Mouse (Mus musculus): ENCODE results near the gene Stk11.

The Stk11 gene

GRCm38 (mm10) chr10:80146568-80147011 is 31.0 kb downstream of the Stk11 start:
- peak overlapping the region; percentile 90 for H3K4me3 ChIP-seq (replicated peaks; ENCODE audit: low read length)
- TF ChIP-seq NANOG (IDR thresholded peaks at IDR 0.05; ENCODE audit: borderline replicate concordance, low read length) = no peak
- no peak for TF ChIP-seq POU5F1 (IDR thresholded peaks at IDR 0.05; ENCODE audit: borderline replicate concordance, low read length)
- TF ChIP-seq CTCF (conservative IDR thresholded peaks at IDR 0.05; ENCODE audit: low read length) = no peak
- no peaks in the 10 kb centered on the region for H3K9me3 ChIP-seq (ENCODE audit: low read length)
- peaks cover 65% of the 10 kb centered on the region for H3K4me1 ChIP-seq (replicated peaks; ENCODE audit: low read depth, low read length)
- peaks cover 57% of the 10 kb centered on the region for H3K36me3 ChIP-seq (ENCODE audit: insufficient read depth, low read length)
- H3K27me3 ChIP-seq (ENCODE audit: insufficient read depth, low read length) = no peaks in the 10 kb centered on the region

DNA sequence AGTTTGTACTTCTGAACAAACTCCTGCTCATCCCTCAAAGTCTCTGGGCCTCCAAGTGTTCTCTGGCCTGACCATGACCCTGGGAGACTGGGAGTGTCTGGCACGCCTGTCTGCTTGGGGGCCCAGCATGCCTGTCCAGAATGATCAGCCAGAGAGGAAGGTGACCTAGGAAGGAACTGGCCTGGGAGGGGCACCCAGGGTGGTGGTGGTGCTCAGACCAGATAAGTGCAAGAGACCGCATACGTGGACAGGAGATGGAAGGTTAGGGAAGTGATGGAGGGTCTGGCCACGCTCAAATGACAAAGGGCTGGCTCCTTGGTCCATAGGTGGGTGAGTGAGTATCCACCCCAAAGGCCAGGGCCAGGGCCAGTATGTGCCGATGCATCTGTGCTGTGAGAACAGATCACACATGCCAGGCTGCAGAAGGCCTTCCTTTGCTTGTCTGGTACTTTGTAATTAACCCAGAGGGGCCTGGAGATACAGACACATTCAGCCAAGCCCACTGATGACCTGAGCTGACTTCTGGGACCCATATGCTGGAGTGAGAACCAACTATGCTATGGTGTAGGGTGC is 31.6 kb downstream of the Stk11 start:
- H3K9me3 ChIP-seq (ENCODE audit: low read length) = no peaks in the 10 kb centered on the region
- H3K4me1 ChIP-seq (replicated peaks; ENCODE audit: low read depth, low read length) = peaks cover 68% of the 10 kb centered on the region
- TF ChIP-seq POU5F1 (IDR thresholded peaks at IDR 0.05; ENCODE audit: borderline replicate concordance, low read length) (no peak), CTCF (conservative IDR thresholded peaks at IDR 0.05; ENCODE audit: low read length) (no peak), NANOG (IDR thresholded peaks at IDR 0.05; ENCODE audit: borderline replicate concordance, low read length) (no peak)
- peak overlapping the region; percentile 90 for H3K4me3 ChIP-seq (replicated peaks; ENCODE audit: low read length)
- no peaks in the 10 kb centered on the region for H3K27me3 ChIP-seq (ENCODE audit: insufficient read depth, low read length)
- peaks cover 64% of the 10 kb centered on the region for H3K36me3 ChIP-seq (ENCODE audit: insufficient read depth, low read length)

DNA sequence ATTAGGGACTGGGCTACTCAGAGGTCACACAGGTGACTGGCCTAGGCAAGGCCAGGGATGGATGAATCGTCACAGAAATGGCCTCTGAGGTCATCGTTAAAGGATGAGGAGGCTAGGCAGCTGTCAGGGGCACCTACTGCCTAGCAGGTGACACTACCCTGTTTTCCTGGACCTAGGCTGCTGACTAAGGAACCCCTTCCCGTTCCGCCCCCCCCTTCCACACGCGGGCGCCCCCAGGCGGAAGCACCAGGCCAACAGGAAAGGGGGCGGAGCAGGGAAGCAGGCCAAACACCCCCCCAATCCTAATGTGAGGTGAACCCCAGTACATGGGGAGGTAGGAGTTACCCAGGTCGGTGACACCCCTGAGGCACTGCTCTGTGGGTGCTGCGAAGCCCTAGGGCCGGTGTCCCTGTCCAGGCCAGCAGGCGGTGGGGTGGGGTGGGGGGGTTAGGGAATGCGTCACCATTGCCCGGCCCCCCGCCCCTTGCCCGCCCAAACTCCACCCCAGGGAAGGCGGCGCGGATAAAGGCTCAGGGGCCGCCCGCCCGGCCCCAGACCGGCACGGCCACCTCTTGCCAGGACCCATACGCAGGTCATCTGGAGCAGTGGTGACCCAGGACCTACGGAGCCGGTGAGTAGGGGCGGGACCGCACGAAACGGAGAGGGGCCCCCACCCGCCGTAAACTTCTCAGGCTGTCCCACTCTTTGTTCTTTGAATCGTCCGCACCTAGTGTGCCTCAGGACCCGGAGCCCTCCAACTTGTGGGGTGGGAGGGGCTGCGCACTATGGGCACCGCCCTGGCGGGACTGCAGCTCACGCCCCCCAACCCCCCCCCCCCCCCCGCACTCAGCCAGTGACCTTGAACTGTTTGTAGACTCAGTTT is 32.4 kb downstream of the Stk11 start, which contains the start of gene Midn:
Gene Midn, plus strand, starts transcription at position 554 of the 883 bp plus-strand sequence.
- Histone ChIP-seq H3K4me1 (replicated peaks; ENCODE audit: low read depth, low read length) (peaks cover 71% of the 10 kb centered on the region), H3K4me3 (replicated peaks; ENCODE audit: low read length) (peak within 1 kb of the TSS; percentile 90), H3K9me3 (ENCODE audit: low read length) (no peaks in the 10 kb centered on the region), H3K36me3 (ENCODE audit: insufficient read depth, low read length) (peaks cover 68% of the 10 kb centered on the region), H3K27me3 (ENCODE audit: insufficient read depth, low read length) (no peaks in the 10 kb centered on the region)
- TF ChIP-seq NANOG (IDR thresholded peaks at IDR 0.05; ENCODE audit: borderline replicate concordance, low read length) (no peak), POU5F1 (IDR thresholded peaks at IDR 0.05; ENCODE audit: borderline replicate concordance, low read length) (no peak), CTCF (conservative IDR thresholded peaks at IDR 0.05; ENCODE audit: low read length) (peak; percentile 48)

GRCm38 (mm10) chr10:80148610-80149290 is 33.1 kb downstream of the Stk11 start:
- H3K9me3 ChIP-seq (ENCODE audit: low read length) = no peaks in the 10 kb centered on the region
- H3K4me3 ChIP-seq (replicated peaks; ENCODE audit: low read length) = peak overlapping the region; percentile 90
- H3K4me1 ChIP-seq (replicated peaks; ENCODE audit: low read depth, low read length) = peaks cover 71% of the 10 kb centered on the region
- no peak for TF ChIP-seq NANOG (IDR thresholded peaks at IDR 0.05; ENCODE audit: borderline replicate concordance, low read length)
- TF ChIP-seq CTCF (conservative IDR thresholded peaks at IDR 0.05; ENCODE audit: low read length) = no peak
- no peak for TF ChIP-seq POU5F1 (IDR thresholded peaks at IDR 0.05; ENCODE audit: borderline replicate concordance, low read length)
- H3K36me3 ChIP-seq (ENCODE audit: insufficient read depth, low read length) = peaks cover 68% of the 10 kb centered on the region
- no peaks in the 10 kb centered on the region for H3K27me3 ChIP-seq (ENCODE audit: insufficient read depth, low read length)

DNA sequence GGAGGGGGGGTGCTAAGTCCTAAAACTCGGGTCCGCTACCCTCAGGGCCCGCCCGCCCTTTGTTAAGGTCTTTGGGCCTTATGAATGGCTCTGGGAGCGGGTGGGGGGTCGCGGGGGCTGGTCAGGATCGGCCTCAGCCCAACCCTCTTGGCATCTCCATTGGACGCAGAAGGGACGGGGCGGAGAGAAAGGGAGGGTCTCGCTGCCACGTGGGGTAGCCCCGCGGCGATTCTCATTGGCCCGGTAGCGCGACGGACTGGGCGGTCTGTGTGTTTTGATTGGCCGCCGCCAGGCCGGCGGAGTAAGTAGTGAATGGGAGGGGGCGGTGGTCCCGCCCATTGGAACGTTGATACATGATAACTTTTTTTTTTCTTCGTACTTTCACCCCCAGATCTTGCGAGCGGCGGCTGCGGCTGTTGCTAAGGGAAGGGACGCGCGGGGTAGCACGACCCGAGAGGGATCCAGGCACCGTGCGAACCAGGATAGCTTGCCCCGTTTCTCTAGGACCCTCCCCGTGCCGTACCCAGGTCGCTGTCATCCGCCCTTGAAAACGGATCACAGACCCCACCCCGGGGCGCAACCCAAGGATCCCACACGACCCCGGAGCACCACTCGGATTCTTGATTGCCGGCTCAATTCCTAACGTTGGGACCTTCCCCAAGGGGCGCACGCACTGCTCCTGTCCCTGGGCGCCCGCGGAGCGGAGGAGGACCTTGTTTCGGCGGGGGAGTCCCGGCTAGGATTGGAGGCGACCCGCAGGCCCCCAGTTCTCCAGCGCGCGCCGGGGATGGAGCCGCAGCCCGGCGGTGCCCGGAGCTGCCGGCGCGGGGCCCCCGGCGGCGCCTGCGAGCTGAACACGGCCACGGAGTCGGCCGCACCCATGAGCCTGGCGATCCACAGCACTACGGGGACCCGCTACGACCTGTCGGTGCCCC is 34.0 kb downstream of the Stk11 start:
- no peaks in the 10 kb centered on the region for H3K27me3 ChIP-seq (ENCODE audit: insufficient read depth, low read length)
- TF ChIP-seq CTCF (conservative IDR thresholded peaks at IDR 0.05; ENCODE audit: low read length) (no peak), NANOG (IDR thresholded peaks at IDR 0.05; ENCODE audit: borderline replicate concordance, low read length) (no peak), POU5F1 (IDR thresholded peaks at IDR 0.05; ENCODE audit: borderline replicate concordance, low read length) (no peak)
- H3K36me3 ChIP-seq (ENCODE audit: insufficient read depth, low read length) = peaks cover 68% of the 10 kb centered on the region
- peak overlapping the region; percentile 90 for H3K4me3 ChIP-seq (replicated peaks; ENCODE audit: low read length)
- no peaks in the 10 kb centered on the region for H3K9me3 ChIP-seq (ENCODE audit: low read length)
- H3K4me1 ChIP-seq (replicated peaks; ENCODE audit: low read depth, low read length) = peaks cover 71% of the 10 kb centered on the region

GRCm38 (mm10) chr10:80150226-80151210 is 34.9 kb downstream of the Stk11 start:
- peaks cover 68% of the 10 kb centered on the region for H3K36me3 ChIP-seq (ENCODE audit: insufficient read depth, low read length)
- H3K4me3 ChIP-seq (replicated peaks; ENCODE audit: low read length) = peak overlapping the region; percentile 90
- no peaks in the 10 kb centered on the region for H3K27me3 ChIP-seq (ENCODE audit: insufficient read depth, low read length)
- peaks cover 71% of the 10 kb centered on the region for H3K4me1 ChIP-seq (replicated peaks; ENCODE audit: low read depth, low read length)
- no peak for TF ChIP-seq POU5F1 (IDR thresholded peaks at IDR 0.05; ENCODE audit: borderline replicate concordance, low read length)
- TF ChIP-seq CTCF (conservative IDR thresholded peaks at IDR 0.05; ENCODE audit: low read length) = no peak
- no peak for TF ChIP-seq NANOG (IDR thresholded peaks at IDR 0.05; ENCODE audit: borderline replicate concordance, low read length)
- H3K9me3 ChIP-seq (ENCODE audit: low read length) = no peaks in the 10 kb centered on the region

All from E14TG2a.4 (cell line).